Mouse (Mus musculus) G1E-ER4 (cell line): ENCODE data around the gene Dbx2. TPM values are rescaled to one million over a fixed set of nuclear protein-coding genes. Genes with fewer than 3 reads are reported as not detected.

ENCODE experiments used
- GATA1 ChIP-seq: IDR thresholded peaks from one replicate; pipeline ENCODE4 v1.8.0; 2012; ENCODE audit warnings: low read length, inconsistent platforms
- polyA plus RNA-seq: library from polyadenylated mRNA; stranded (reverse); fragments of >175 nt; gene quantifications from 2 replicates; pipeline ENCODE4 v1.2.3, GENCODE M21; 2012

Dbx2 gene
- polyA plus RNA-seq, 1 experiment = not detected

- no peak for TF ChIP-seq GATA1
These were observed 3.9 kb downstream of the Dbx2 start for GRCm38 (mm10) chr15:95651824-95652223.

GRCm38 (mm10) chr15:95643505-95644029, 12.2 kb downstream of the Dbx2 start:
- TF ChIP-seq GATA1 = no peak

- no peak for TF ChIP-seq GATA1
These were observed 15.4 kb downstream of the Dbx2 start for GRCm38 (mm10) chr15:95640347-95640746.

GRCm38 (mm10) chr15:95639829-95640134, 16.0 kb downstream of the Dbx2 start:
- TF ChIP-seq GATA1 = no peak

GRCm38 (mm10) chr15:95639115-95639828, 16.5 kb downstream of the Dbx2 start:
- TF ChIP-seq GATA1 = no peak

- TF ChIP-seq GATA1 = no peak
These were observed 31.4 kb downstream of the Dbx2 start for GRCm38 (mm10) chr15:95624396-95624795.

- no peak for TF ChIP-seq GATA1
These were observed 33.0 kb downstream of the Dbx2 start for GRCm38 (mm10) chr15:95622797-95623196.

- no peak for TF ChIP-seq GATA1
These were observed 43.2 kb downstream of the Dbx2 start for GRCm38 (mm10) chr15:95612600-95612999.

GRCm38 (mm10) chr15:95601179-95601578, 54.6 kb downstream of the Dbx2 start:
- TF ChIP-seq GATA1 = no peak

GRCm38 (mm10) chr15:95598630-95599029, 57.1 kb downstream of the Dbx2 start:
- TF ChIP-seq GATA1 = no peak

- TF ChIP-seq GATA1 = no peak
These were observed 68.9 kb downstream of the Dbx2 start for GRCm38 (mm10) chr15:95586906-95587305.

GRCm38 (mm10) chr15:95584891-95585290, 70.9 kb downstream of the Dbx2 start:
- no peak for TF ChIP-seq GATA1

GRCm38 (mm10) chr15:95574661-95575060, 81.1 kb downstream of the Dbx2 start:
- TF ChIP-seq GATA1 = no peak

Other genes starting within 250 kb of the Dbx2 start
- gene Nell2, start 127.4 kb downstream of the Dbx2 start, polyA plus RNA-seq = not detected in 2 replicates
- not detected in 2 replicates for gene Ano6, start 134.9 kb upstream of the Dbx2 start, polyA plus RNA-seq